Mouse (Mus musculus): ENCODE measurements around the gene Pkp2.

Pkp2 gene

GRCm38 (mm10) chr16:16261481-16261880 lies 48.4 kb downstream of the Pkp2 start:
- DNase-seq = no peak

- no peak for DNase-seq
These were observed 49.3 kb downstream of the Pkp2 start for GRCm38 (mm10) chr16:16262436-16262835.

- DNase-seq = no peak
These were observed 59.9 kb downstream of the Pkp2 start for GRCm38 (mm10) chr16:16272978-16273377.

GRCm38 (mm10) chr16:16273752-16274151 lies 60.6 kb downstream of the Pkp2 start:
- no peak for DNase-seq

GRCm38 (mm10) chr16:16302369-16303137 lies 89.4 kb downstream of the Pkp2 start, which contains the start of gene Yars2:
Gene Yars2, plus strand, starts transcription at chr16:16302965.
- DNase-seq = peak; percentile 95

- peak; percentile 66 for DNase-seq
These were observed 90.2 kb downstream of the Pkp2 start for GRCm38 (mm10) chr16:16303138-16303827.

- DNase-seq = no peak
These were observed 90.8 kb downstream of the Pkp2 start for GRCm38 (mm10) chr16:16303888-16304287.

- DNase-seq = no peak
These were observed 98.2 kb downstream of the Pkp2 start for GRCm38 (mm10) chr16:16311319-16311718.

Measured in kidney, postnatal 14 days (tissue).